Mouse (Mus musculus): ENCODE measurements around the gene Snrpb.

Gene Snrpb

DNA sequence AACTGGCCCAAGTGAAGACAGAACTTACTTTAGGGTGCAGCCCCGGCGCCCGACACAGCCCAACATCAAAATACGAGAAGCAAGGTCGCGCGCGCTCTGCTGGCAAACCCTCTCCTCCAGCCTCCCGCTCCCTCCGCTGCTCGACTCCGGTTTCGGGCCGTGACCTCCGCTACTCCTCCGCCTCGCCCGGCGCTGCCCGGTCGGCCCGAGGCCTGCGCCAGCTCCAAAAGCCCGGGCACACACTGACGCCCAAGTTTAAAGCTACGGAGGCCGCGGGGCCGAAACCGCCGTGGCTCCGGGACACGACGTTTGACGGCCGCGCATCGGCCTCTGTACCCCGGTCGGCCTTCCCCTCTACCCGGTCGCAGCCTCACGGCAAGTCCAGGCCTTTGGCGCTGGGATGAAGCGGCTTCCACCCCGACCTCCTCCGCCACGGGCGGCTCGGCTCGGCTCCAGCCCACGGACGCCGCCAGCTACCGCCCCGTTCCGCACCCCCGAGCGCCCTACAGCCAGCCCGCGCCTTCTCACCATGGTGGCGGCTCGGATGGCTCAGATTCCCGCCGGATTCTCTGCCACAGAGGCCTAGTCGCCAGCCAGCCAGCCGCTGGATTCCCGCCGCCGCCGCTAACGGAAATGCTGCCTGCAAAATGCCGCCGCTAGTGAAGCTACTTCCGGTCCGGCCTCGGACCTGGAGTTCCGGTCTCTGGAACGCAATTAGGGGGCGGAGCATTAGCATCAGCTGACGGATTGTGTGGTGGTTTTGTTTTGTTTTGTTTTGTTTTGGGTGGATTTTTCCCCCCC lies at the start of gene Snrpb:
Snrpb (minus strand) TSS at position 698 of the 801 bp plus-strand sequence.
- DNase-seq, result peak; percentile 91

- no peak for DNase-seq
Observed at GRCm38 (mm10) chr2:130211581-130211980, 32.4 kb upstream of the Snrpb start.

DNA sequence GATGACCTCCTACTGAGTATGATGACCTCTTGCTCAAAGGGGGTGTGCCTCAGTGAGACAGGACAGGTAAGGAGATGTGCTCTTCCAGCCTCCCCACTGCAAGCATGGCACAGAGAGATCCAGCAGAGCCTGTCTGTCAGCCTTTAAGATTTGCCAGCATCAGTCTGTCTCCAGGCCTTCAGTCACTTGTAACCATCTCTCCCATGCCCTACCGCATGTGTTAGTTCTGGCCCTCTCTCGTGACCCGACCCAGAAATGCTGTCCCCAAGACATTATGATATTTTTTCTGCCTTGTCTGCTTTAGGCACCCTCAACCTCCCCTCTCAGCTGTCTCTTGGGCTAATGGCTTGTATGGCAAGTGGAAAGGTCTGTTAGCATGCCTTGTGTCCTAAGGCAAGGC lies 30.4 kb upstream of the Snrpb start:
- no peak for DNase-seq

DNA sequence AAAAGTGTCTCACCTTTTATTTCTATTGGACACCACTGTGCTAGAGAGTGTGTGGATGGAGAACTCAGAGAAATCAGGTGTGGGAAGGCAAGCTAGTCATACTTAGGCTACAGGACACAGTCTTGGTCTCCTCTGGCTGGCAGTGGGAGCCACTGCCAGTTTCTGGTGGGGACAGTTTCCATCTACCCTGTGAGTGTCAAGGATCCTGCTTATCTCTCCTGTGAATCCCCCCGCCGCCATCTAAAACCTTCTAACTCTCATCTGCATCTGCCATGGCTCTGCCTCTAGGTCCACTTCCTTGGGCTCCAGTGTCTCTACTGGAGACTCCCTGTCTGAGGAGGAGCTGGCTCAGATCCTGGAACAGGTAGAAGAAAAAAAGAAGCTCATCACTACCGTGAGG lies 28.8 kb upstream of the Snrpb start:
- DNase-seq, result no peak

- DNase-seq, result no peak
Observed at GRCm38 (mm10) chr2:130207376-130207775, 28.2 kb upstream of the Snrpb start.

DNA sequence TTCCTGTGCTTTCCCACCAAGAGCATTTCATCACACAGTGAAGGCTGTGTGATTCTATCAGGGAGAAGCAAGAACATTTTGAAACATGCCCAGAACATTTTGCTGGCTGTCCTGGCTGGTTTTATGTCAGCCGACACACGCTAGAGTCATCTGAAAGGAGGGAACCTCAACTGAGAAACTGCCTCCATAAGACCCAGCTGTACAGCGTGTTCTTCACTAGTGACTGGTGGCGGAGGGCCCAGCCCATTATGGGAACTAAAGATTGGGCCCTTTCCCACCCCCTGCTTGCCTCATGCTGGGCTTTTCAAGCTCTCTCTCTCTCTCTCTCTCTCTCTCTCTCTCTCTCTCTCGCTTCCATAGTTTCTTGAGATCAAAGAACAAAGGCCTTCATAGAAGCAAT lies 21.8 kb upstream of the Snrpb start:
- no peak for DNase-seq

GRCm38 (mm10) chr2:130194894-130195293 lies 15.7 kb upstream of the Snrpb start, which contains the start of gene Tmc2:
Tmc2 (plus strand) TSS chr2:130195194.
- DNase-seq, result no peak

GRCm38 (mm10) chr2:130188391-130188790 lies 9.2 kb upstream of the Snrpb start:
- no peak for DNase-seq

DNA sequence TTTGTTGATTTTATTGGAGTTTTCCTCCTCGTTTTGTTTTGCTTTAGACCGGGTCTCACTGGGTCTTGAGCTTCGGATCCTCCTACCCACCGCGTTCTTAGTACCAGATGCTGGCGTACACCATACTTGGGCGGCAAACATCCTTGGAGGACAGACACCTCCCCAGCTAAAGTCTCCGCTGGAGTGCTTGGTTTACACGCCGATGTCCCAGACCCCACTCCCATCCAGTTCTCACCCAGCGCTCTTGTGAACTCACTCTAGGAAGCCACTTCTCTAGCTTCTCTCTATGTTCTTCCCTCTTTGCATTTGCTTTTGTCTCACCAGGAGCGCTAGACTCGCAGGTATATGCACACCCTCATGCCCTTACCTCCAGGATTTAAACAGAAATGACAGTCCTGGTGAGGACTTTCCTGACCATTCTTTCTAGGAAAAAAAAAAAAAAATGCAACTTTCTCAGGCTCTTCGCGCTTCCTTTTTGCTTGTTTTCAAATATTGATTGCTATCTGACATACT lies 360 bp upstream of the Snrpb start:
- DNase-seq, result no peak

DNA sequence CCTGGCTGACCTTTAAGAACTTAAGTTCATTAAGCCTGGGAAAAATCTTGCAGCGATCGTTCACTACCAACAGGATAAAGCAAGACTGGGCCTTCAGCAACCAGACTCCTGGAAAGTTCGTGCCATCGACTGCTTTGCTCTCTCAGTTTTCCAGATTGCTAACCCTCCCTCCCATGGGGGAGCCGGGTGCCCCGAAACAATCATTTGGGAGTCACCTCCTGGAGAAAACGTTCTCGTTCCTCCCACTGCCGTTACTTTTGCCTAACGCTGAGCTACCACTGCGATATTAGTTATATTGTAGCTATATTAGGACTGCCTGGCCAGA lies 860 bp downstream of the Snrpb start:
- no peak for DNase-seq

DNA sequence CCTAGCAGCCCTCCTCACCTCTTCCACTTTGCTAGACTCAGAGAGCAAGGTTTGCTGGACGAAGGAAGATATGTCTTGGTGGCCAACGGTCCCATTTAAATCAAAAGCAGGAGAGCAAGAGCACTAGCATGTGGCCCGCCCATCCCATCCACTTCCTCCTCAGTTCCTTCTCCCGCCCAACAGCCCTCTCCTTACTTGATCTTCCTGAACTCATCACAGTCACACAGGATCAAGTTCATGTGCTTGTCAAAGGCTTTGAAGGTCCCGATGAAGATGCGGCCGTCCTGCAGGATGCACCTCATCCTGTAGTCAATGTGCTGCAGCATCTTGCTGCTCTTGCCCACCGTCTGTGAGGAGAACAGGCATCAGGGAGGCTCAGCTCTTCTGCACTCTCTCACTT lies 2.4 kb downstream of the Snrpb start:
- DNase-seq, result no peak

DNA sequence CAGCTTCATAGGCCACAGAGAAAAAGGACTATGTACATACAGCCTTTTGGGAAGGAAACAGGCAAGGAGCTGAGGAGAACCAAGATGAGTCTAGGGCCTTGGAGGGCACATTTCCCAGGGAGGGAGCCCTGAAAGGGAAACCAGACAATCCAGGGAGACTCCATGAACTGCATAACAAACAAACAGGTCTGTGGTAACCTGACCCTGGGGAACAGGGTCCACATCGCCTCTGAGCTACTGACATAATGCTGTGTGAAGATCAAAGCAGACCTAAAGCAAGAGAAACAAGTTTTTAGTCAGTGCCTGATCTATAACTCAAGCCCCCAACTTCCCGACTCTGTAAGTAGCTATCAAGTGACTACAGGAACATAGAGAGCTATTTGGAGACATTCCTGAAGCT lies 7.5 kb downstream of the Snrpb start:
- DNase-seq, result no peak

DNA sequence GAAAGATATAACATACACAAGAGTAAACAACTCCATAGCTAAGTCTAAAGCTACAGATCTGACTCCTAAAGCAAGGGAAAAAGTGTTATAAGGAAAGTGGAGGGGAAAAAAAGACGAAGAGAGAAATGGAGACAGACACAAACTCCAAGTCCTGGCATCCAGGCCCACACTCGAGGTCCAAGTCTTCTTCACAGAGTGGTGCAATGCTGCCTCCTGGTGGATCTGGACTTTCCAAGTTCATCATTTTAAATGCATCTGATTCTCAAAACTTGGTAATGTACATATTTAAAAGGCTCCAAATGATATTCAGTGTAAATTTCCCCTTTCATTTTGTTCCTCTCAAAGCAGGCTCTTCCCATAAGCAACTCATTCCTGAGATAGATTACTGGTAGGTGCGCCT lies 11.3 kb downstream of the Snrpb start:
- peak; percentile 42 for DNase-seq

DNA sequence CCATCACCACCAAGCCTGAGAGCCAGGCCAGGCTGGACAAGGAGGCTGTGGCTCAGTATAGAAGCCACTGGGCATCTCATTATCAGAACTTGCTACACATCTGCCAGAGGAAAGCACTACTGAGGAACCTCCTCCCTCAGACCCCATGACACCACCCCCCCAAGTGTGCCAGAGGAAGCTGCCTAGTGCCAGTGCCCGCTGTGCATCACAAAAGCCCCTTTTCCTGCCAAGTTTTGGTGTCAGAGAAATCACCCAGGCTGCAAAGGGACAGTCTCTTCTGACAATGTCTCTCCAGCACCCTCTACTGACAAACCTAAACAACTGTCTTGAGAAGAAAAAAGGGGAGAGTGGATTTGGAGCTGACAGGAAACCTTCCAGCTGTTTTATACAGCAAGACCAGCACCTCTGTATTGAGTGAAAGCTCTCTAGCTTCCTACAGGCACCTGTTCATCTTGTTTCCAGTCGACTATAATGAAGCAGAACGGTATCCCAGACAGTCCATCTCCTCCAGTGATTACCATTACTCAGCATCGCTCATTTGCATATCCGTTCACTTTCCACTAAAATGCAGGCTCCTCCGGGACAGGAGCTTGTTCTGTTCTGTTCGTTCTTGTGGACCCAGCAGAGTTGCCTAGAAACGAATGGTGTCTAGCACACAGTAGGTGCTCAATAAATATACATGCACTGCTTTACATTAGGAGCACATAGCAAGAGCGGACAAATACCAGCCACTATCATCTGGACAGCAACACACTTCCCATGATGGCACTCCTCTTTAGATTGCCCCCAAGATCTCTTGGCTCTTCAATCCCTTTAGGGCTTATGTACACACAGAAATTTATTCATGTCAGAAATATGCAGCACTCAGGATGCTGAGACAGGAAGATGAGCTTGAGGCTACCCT lies 12.6 kb downstream of the Snrpb start:
- peak; percentile 42 for DNase-seq

GRCm38 (mm10) chr2:130162701-130163100 lies 16.5 kb downstream of the Snrpb start:
- no peak for DNase-seq

DNA sequence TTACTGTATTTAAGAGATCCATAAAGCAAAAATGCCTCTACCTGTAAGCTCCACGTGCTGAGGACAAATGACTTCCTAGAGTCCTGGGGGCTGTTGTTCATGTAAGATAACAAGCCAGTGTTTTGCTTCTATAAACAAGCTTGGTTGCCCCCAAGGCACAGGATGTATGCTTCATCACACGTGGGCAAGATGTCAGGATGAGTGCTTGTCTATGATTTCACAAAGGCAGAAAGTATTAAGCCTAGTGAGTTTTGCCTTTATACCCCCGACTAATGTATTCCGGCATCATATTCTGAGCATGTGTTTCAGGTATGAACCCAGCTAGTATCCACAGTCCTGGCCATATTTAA lies 21.1 kb downstream of the Snrpb start:
- no peak for DNase-seq

DNA sequence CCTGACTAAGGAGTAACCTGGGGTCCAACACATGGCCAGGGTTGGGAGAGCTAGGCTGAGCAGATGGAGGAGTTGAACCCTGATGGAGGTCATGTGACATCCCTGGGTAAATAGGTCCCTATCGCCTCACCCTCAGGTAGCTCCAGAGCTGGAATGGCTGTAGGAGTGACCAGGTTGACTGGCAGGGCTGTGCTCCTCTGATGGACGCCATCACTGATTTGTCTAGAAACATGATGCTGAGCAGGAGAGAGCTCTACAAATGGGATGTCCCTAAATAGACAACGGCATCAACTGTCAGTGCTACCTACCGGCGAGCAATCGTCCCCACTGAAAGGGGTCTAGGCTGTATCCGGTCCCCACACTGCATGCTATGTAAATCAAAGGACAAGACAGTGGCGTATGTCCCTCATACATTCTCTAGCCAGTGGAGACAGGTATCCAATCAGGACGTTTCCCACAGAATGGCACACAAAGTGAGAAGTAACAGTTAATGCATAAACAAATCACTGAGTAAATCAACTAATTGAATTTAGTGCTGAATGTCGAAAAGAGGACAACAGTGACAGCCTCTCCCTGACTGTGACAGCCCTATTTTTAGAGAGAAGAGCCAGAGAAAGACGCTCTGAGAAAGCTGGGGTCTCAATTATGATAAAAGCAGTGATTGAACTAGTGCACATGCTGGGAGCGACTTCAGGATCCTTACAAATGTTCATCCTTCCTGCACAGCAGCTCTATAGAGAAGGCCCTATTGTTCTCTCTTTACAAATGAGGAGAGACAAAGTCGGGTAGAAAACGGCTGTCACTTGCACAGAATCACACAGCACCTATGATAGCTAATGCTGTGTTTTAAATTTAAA lies 21.7 kb downstream of the Snrpb start:
- DNase-seq, result no peak

DNA sequence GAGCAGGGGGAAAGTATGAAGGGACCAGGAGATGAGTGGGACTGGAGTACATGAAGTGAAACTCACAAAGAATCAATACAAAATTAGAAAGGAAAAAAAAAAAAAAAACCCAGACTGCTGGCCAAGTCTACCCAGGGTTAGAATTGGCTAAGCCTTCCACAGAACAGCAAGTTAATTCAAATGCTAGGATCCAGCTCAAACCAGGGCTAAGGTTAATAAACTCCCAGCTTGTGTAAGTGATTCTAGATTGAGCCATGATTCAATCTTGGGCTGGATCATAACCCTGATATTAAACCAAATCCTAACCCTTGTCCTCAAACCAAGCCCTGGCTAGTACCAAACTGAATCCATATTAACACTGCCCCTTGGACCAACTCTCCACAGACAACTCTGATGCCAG lies 23.4 kb downstream of the Snrpb start:
- no peak for DNase-seq

GRCm38 (mm10) chr2:130155171-130155570 lies 24.0 kb downstream of the Snrpb start:
- no peak for DNase-seq

DNA sequence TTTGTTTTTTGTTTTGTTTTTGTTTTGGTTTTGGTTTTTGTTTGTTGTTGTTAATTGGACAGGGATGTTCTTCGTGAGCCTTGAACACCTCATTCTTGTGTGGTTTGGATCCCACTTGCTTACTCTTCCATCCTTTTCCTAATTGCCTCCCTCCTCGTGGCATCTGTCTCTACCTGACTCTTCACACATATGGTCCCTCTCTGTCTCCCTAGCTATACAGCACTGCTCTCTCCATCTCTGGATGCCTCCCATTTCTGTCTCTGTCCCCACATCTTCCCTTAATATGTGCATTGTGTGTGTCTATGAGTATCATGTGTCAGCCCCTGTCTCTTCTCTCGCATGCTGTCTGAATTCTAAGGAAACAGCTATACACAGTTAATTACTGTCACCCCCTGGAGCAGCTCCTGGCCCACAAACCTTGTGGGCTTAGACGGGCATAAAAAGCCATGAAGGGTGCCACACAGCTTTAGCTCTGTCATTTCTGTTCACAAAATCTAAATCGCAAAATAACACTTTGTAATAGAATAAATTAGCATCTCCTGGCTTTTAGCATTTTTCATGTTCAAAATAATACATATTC lies 33.0 kb downstream of the Snrpb start:
- DNase-seq, result no peak

DNA sequence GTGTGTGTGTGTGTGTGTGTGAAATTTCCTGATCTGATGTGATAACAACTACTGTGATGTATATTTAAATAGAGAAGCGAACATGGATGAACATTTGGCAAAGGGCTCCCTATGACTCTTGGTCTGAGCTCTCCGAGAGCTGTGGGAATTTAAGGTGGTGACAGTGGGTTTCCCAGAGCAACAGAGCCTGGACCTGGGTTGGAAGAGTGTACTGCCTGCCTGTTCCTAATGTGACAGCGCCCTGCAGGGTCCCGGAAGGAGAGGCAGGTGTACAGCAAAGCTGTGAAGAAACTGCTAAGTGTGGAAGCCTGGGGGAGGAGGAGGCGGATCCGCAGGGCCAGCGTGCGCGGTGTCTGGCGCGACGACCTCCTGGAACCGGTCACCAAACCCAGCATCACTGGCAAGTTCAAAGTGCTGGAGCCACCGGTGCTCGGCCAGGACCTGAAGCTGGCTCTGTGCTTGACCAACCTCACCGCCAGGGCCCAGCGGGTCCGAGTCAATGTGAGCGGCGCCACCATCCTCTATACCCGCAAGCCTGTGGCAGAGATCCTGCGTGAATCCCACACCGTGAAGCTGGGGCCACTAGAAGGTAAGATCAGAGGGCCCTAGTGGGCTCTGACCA lies 34.4 kb downstream of the Snrpb start:
- DNase-seq, result no peak

DNA sequence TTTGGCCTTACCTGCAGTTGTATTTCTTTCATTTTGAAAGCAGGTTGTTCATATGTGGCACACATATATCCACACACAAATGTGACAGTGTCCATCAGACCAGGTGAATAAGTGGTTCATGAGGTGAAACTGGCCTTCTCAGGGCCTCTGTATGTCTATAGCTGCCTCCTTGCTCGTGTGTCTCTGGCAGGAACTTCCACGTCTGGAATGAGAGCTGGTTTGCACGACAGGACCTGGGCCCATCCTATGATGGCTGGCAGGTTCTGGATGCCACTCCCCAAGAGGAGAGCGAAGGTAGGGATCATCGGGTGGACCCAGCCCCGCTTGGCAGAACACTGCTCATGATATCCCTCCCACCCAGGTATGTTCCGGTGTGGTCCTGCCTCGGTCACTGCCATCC lies 36.2 kb downstream of the Snrpb start:
- no peak for DNase-seq

Data from right cerebral cortex, postnatal 25 days (tissue).